Mouse (Mus musculus) spleen, adult 18-20 months (tissue): Measurements from ENCODE around the gene Ggn.
"Not testable (repeated sequence)": the region's sequence is repeated elsewhere in the genome, so short reads cannot be mapped to it uniquely, and the experiment has no call there.

Experiments
- DNase-seq, 2 experiments: peaks; one replicate each; pipeline ENCODE4 v3.0.0; 2022; ENCODE audit warnings: mixed read lengths in 2 of 2

Gene Ggn

GRCm38 (mm10) chr7:29162294-29162693, 7.7 kb upstream of the Ggn start:
- no peak for DNase-seq

GRCm38 (mm10) chr7:29162750-29163525, 7.1 kb upstream of the Ggn start:
- no peak for DNase-seq

- DNase-seq: no peak
These were observed 2.4 kb upstream of the Ggn start for GRCm38 (mm10) chr7:29167656-29168055.

- no peak for DNase-seq
These were observed 1.8 kb upstream of the Ggn start for GRCm38 (mm10) chr7:29168121-29168695.

GRCm38 (mm10) chr7:29168791-29169230, 1.2 kb upstream of the Ggn start:
- no peak for DNase-seq

GRCm38 (mm10) chr7:29169231-29170065, 562 bp upstream of the Ggn start:
- peak in 1 of 2 experiments; percentile 38 for DNase-seq

GRCm38 (mm10) chr7:29170755-29171561, 948 bp downstream of the Ggn start:
- peak in 1 of 2 experiments; percentile 38 for DNase-seq

GRCm38 (mm10) chr7:29171562-29172097, 1.6 kb downstream of the Ggn start:
- no peak for DNase-seq

GRCm38 (mm10) chr7:29172390-29173016, 2.5 kb downstream of the Ggn start:
- no peak for DNase-seq

- DNase-seq: no peak
These were observed 8.1 kb downstream of the Ggn start for GRCm38 (mm10) chr7:29178106-29178505.

- no peak for DNase-seq
These were observed 9.3 kb downstream of the Ggn start for GRCm38 (mm10) chr7:29179323-29179722.

GRCm38 (mm10) chr7:29180077-29180853, 10.3 kb downstream of the Ggn start, which contains the start of gene Psmd8:
TSS of gene Psmd8 (minus strand) at chr7:29180701.
- peak; percentile 95 to 96 for DNase-seq

GRCm38 (mm10) chr7:29180854-29181236, 10.8 kb downstream of the Ggn start:
- DNase-seq: no peak

- DNase-seq: not testable (repeated sequence)
These were observed 11.3 kb downstream of the Ggn start for GRCm38 (mm10) chr7:29181323-29181722.

GRCm38 (mm10) chr7:29194230-29194629, 24.2 kb downstream of the Ggn start:
- DNase-seq: not testable (repeated sequence)

GRCm38 (mm10) chr7:29202577-29202976, 32.6 kb downstream of the Ggn start:
- DNase-seq: no peak

- peak; percentile 51 to 57 for DNase-seq
These were observed 41.0 kb downstream of the Ggn start for GRCm38 (mm10) chr7:29211013-29211412.

- DNase-seq: peak; percentile 88 to 90
These were observed 41.6 kb downstream of the Ggn start for GRCm38 (mm10) chr7:29211415-29212198.

- DNase-seq: peak in 1 of 2 experiments; percentile 16
These were observed 42.3 kb downstream of the Ggn start for GRCm38 (mm10) chr7:29212199-29212765.
